Mouse (Mus musculus): ENCODE measurements around the gene Gabpb2. TPM values are rescaled to one million over a fixed set of nuclear protein-coding genes. Genes with fewer than 3 reads are reported as not detected.
"Not testable (repeated sequence)": the region's sequence is repeated elsewhere in the genome, so short reads cannot be mapped to it uniquely, and the experiment has no call there.

Gene Gabpb2
- polyA plus RNA-seq, 1 experiment = 22.7 TPM

DNA sequence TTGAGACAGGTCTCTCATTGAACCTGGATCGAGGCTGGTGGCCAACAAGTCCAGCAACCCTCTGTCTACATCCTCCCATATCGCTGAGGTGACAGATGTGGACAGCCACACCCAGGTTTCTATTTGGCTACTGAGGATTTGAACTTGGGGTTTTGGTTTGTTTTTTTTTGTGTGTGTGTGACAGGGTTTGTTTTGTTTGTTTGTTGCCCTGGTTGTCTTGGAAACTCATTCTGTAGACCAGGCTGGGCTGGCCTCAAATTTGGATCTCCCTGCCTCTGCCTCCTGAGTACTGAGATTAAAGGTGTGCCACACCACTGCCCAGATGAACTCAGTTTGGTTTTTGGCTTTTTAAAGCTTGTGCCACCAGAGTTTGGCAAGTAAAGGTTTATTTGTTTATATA is 5.3 kb upstream of the Gabpb2 start:
- Histone ChIP-seq H3K4me3 (ENCODE audit: insufficient read depth, low read length) (no peak overlapping the region), H3K4me1 (ENCODE audit: control insufficient read depth, insufficient read depth, low read length) (peaks cover 2% of the 10 kb centered on the region), H3K27ac (ENCODE audit: insufficient read depth, low read length) (no peak overlapping the region)
- no peak for TF ChIP-seq POLR2A (IDR thresholded peaks at IDR 0.05; ENCODE audit: low read depth, low read length)
- no peak for TF ChIP-seq CTCF (IDR thresholded peaks at IDR 0.05; ENCODE audit: borderline replicate concordance, insufficient read depth, low read length)

- Histone ChIP-seq H3K4me1 (ENCODE audit: control insufficient read depth, insufficient read depth, low read length) (no peaks in the 10 kb centered on the region; the same call in 1 of the 2 replicates), H3K27ac (ENCODE audit: insufficient read depth, low read length) (peak overlapping the region; percentile 97), H3K4me3 (ENCODE audit: insufficient read depth, low read length) (no peak overlapping the region)
- no peak for TF ChIP-seq POLR2A (IDR thresholded peaks at IDR 0.05; ENCODE audit: low read depth, low read length)
- no peak for TF ChIP-seq CTCF (IDR thresholded peaks at IDR 0.05; ENCODE audit: borderline replicate concordance, insufficient read depth, low read length)
Observed at GRCm38 (mm10) chr3:95218466-95219137, 886 bp upstream of the Gabpb2 start.

DNA sequence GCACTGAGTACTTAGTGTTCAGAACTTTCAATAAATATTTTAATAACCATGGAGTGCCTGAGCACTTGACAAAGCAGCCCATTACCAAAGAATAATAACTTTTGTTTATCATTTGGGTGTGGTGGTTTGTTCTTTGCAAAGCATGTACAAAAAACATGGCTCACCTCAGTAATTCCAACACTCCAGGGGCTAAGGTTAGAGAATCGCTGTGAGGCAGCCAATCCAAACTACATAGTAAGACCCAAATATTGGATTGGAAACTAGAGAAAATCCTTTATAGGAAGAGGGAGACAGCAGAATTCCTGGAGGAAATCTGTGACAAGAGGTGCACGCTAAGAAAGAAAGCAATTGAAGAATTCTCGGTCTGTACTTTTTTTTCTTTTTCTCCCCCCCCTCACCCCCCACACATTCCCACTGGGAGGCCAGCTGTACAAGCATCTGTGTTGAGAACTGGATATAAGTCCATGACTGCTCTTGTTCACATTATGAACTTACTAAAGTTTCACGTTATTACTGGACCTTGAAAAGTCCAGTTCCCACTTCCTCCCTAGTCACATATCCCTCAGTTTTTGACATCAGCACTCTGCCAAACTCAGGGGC is 961 bp downstream of the Gabpb2 start:
- no peaks in the 10 kb centered on the region for H3K4me1 ChIP-seq (ENCODE audit: control insufficient read depth, insufficient read depth, low read length)
- no peak for TF ChIP-seq CTCF (IDR thresholded peaks at IDR 0.05; ENCODE audit: borderline replicate concordance, insufficient read depth, low read length)
- TF ChIP-seq POLR2A (IDR thresholded peaks at IDR 0.05; ENCODE audit: low read depth, low read length) = no peak; the same call in 1 of the 2 replicates
- H3K27ac ChIP-seq (ENCODE audit: insufficient read depth, low read length) = peak overlapping the region; percentile 63
- H3K4me3 ChIP-seq (ENCODE audit: insufficient read depth, low read length) = peak overlapping the region; percentile 57

DNA sequence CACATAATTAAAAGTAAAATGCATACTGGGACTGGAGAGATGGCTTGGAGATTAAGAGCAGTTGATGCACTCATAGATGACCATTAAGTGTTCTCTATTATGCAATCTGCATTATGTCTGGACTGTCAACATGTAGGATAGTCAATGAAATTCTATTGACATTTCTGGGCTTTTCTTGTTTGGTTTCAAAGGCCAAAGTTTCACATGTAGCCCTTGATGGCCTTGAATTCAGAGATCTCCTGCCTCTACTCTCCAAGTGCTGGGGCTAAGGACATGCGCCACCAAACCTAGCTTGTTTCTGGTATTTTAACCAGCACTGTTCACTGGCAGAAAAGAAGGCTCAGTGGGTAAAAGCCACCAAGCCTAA is 4.1 kb downstream of the Gabpb2 start:
- TF ChIP-seq POLR2A (IDR thresholded peaks at IDR 0.05; ENCODE audit: low read depth, low read length) = no peak
- no peak for TF ChIP-seq CTCF (IDR thresholded peaks at IDR 0.05; ENCODE audit: borderline replicate concordance, insufficient read depth, low read length)

DNA sequence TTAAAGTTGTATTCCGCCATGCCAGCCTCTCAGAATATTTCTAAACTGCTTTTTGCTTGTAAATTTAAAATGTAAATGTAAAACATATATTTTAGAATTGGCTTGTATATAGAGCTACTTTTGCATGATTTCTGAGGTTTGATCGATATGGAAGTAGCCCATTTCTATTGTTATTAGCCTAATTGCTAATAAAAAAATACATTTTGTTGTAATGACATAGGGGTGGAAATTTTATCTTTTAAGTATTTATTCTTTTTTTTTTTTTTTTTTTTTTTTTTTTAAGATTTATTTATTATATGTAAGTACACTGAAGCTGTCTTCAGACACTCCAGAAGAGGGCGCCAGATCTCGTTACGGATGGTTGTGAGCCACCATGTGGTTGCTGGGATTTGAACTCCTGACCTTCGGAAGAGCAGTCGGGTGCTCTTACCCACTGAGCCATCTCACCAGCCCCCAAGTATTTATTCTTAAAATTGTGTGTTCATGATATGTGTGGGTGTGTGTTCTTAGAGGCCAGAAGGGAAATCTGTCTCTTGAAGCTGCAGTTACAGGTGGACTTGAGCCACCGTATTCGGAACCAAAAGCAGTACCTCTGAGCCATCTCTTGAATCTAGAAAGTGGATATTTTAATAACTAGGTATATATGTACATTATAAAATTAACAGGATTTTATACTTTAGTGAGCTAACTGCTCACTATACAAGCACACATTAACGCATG is 4.7 kb downstream of the Gabpb2 start:
- H3K27ac ChIP-seq (ENCODE audit: insufficient read depth, low read length) = not testable (repeated sequence)

More for the DNA sequence above, 4.1 kb downstream of the Gabpb2 start:
- Histone ChIP-seq H3K4me1 (ENCODE audit: control insufficient read depth, insufficient read depth, low read length) (no peaks in the 10 kb centered on the region), H3K4me3 (ENCODE audit: insufficient read depth, low read length) (no peak overlapping the region), H3K27ac (ENCODE audit: insufficient read depth, low read length) (no peak overlapping the region)

GRCm38 (mm10) chr3:95210585-95210984 is 7.1 kb downstream of the Gabpb2 start:
- no peak overlapping the region for H3K27ac ChIP-seq (ENCODE audit: insufficient read depth, low read length)
- TF ChIP-seq CTCF (IDR thresholded peaks at IDR 0.05; ENCODE audit: borderline replicate concordance, insufficient read depth, low read length) (no peak), POLR2A (IDR thresholded peaks at IDR 0.05; ENCODE audit: low read depth, low read length) (no peak)
- no peaks in the 10 kb centered on the region for H3K4me1 ChIP-seq (ENCODE audit: control insufficient read depth, insufficient read depth, low read length)
- no peak overlapping the region for H3K4me3 ChIP-seq (ENCODE audit: insufficient read depth, low read length)

More for the DNA sequence above, 4.7 kb downstream of the Gabpb2 start:
- H3K4me1 ChIP-seq (ENCODE audit: control insufficient read depth, insufficient read depth, low read length); H3K4me3 ChIP-seq (ENCODE audit: insufficient read depth, low read length): not testable (repeated sequence)

DNA sequence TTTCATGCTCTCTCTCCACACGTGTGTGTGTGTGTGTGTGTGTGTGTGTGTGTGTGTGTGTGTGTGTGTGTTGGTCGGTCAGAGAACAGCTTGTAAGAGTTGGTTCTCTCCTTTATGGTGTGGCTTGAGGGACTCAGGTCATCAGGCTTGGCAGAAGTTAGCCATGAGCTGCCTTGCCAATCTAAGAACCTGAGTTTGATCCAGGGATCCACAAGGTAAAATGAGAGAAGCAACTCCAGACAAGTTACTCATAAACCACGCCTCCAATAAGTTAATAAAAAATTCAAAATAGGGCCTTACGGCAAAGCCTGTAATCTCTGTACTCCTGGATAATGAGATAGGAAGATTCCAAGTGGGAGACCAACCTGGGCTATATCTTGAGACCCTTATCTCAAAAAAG is 9.4 kb downstream of the Gabpb2 start:
- Histone ChIP-seq H3K27ac (ENCODE audit: insufficient read depth, low read length) (no peak overlapping the region), H3K4me1 (ENCODE audit: control insufficient read depth, insufficient read depth, low read length) (no peaks in the 10 kb centered on the region), H3K4me3 (ENCODE audit: insufficient read depth, low read length) (no peak overlapping the region)
- TF ChIP-seq POLR2A (IDR thresholded peaks at IDR 0.05; ENCODE audit: low read depth, low read length) (no peak), CTCF (IDR thresholded peaks at IDR 0.05; ENCODE audit: borderline replicate concordance, insufficient read depth, low read length) (no peak)

DNA sequence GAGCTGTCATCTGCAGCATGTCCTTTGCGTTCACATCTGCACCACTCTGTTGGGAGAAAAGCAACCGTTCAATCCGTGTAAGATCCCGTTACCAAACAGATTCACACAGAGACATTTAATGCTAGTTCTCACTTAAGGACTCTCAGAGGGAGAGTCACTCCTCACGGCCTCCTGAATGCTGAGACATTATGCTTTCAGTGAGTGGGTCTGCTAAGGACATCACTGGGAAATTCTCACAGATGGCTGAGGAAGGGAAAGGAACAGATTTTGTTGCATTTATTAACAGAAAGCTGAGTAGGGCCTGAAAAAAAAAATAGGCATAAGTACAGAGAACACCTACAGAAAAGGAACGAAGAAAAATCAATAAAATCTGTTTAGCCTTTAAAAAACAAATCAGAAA is 13.8 kb downstream of the Gabpb2 start:
- Histone ChIP-seq H3K4me1 (ENCODE audit: control insufficient read depth, insufficient read depth, low read length) (no peaks in the 10 kb centered on the region), H3K27ac (ENCODE audit: insufficient read depth, low read length) (no peak overlapping the region), H3K4me3 (ENCODE audit: insufficient read depth, low read length) (no peak overlapping the region)
- TF ChIP-seq CTCF (IDR thresholded peaks at IDR 0.05; ENCODE audit: borderline replicate concordance, insufficient read depth, low read length) (no peak), POLR2A (IDR thresholded peaks at IDR 0.05; ENCODE audit: low read depth, low read length) (no peak)

DNA sequence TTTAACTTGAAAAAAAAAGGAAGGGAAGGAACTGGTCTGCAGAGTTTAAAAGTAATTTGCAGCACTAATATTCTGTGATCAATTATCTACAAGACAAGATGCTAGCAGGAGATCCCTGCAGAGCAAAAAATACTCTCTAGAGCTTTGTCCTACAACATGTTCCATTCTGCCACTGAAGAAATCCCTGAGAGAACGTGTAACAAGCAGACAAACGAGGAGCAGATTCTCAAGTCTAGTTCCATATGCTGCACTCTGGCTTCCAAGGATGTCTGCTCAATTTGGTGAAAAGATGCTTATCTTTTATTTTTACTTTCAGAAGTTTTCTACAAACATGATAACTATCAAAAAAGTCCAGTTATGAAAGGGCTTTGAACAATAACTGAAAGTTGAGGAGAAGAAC is 17.2 kb downstream of the Gabpb2 start:
- H3K27ac ChIP-seq (ENCODE audit: insufficient read depth, low read length) = no peak overlapping the region
- H3K4me3 ChIP-seq (ENCODE audit: insufficient read depth, low read length) = no peak overlapping the region
- TF ChIP-seq POLR2A (IDR thresholded peaks at IDR 0.05; ENCODE audit: low read depth, low read length) (no peak), CTCF (IDR thresholded peaks at IDR 0.05; ENCODE audit: borderline replicate concordance, insufficient read depth, low read length) (no peak)
- H3K4me1 ChIP-seq (ENCODE audit: control insufficient read depth, insufficient read depth, low read length) = no peaks in the 10 kb centered on the region

- no peak for TF ChIP-seq CTCF (IDR thresholded peaks at IDR 0.05; ENCODE audit: borderline replicate concordance, insufficient read depth, low read length)
- no peak for TF ChIP-seq POLR2A (IDR thresholded peaks at IDR 0.05; ENCODE audit: low read depth, low read length)
- no peak overlapping the region for H3K4me3 ChIP-seq (ENCODE audit: insufficient read depth, low read length)
- no peak overlapping the region for H3K27ac ChIP-seq (ENCODE audit: insufficient read depth, low read length)
Observed at GRCm38 (mm10) chr3:95200132-95200531, 17.6 kb downstream of the Gabpb2 start.

More at GRCm38 (mm10) chr3:95200132-95200531, 17.6 kb downstream of the Gabpb2 start:
- peaks cover 2% of the 10 kb centered on the region; the same call in 1 of the 2 replicates for H3K4me1 ChIP-seq (ENCODE audit: control insufficient read depth, insufficient read depth, low read length)

All from embryonic fibroblast, embryonic 13.5 days (primary cell).